Mouse (Mus musculus) myocyte (in vitro differentiated cells): ENCODE results near the gene Agap1.

Experiments
- MAX ChIP-seq: IDR thresholded peaks from one replicate; pipeline ENCODE4 v1.6.1; 2011; ENCODE audit warnings: low read depth, mild to moderate bottlenecking, control low read depth
- MYOD1 ChIP-seq, 3 experiments: IDR thresholded peaks; one replicate each; pipeline ENCODE4 v1.6.1; 2011; ENCODE audit warnings: control low read depth in 2 of 3, low read depth in 2 of 3, mild to moderate bottlenecking in 2 of 3, moderate library complexity in 1 of 3; ENCODE audit not compliant: insufficient read length in 2 of 3, control insufficient read depth in 1 of 3
- MYOG ChIP-seq, 3 experiments: IDR thresholded peaks; one replicate each; pipeline ENCODE4 v1.6.1; 2011; ENCODE audit warnings: control low read depth in 2 of 3, low read depth in 2 of 3, mild to moderate bottlenecking in 2 of 3; ENCODE audit not compliant: insufficient read length in 2 of 3, control insufficient read depth in 1 of 3, insufficient read depth in 1 of 3
- POLR2A ChIP-seq: IDR thresholded peaks from one replicate; pipeline ENCODE4 v1.6.1; 2011; ENCODE audit warnings: low read depth, mild to moderate bottlenecking, control low read depth, moderate library complexity; ENCODE audit not compliant: insufficient read length
- POLR2AphosphoS2 ChIP-seq: IDR thresholded peaks from one replicate; pipeline ENCODE4 v1.6.1; 2011; ENCODE audit warnings: low read depth, control low read depth; ENCODE audit not compliant: insufficient read length
- REST ChIP-seq: IDR thresholded peaks from one replicate; pipeline ENCODE4 v1.6.1; 2011; ENCODE audit warnings: mild to moderate bottlenecking, control low read depth, moderate library complexity; ENCODE audit not compliant: insufficient read depth, insufficient read length
- SRF ChIP-seq: IDR thresholded peaks from one replicate; pipeline ENCODE4 v1.6.1; 2011; ENCODE audit warnings: low read depth; ENCODE audit not compliant: control insufficient read depth, insufficient read length
- TCF12 ChIP-seq: IDR thresholded peaks from one replicate; pipeline ENCODE4 v1.6.1; 2011; ENCODE audit warnings: mild to moderate bottlenecking, control low read depth; ENCODE audit not compliant: poor library complexity, insufficient read depth, severe bottlenecking
- TCF3 ChIP-seq: IDR thresholded peaks from one replicate; pipeline ENCODE4 v1.6.1; 2011; ENCODE audit warnings: low read depth, control low read depth; ENCODE audit not compliant: insufficient read length
- USF1 ChIP-seq: IDR thresholded peaks from one replicate; pipeline ENCODE4 v1.6.1; 2011; ENCODE audit warnings: low read depth, mild to moderate bottlenecking, control low read depth, moderate library complexity

- TF ChIP-seq POLR2A: no peak
- no peak for TF ChIP-seq MYOD1 (IDR thresholded peaks at IDR 0.05; ENCODE audit: control insufficient read depth in 1 of 3, insufficient read length in 2 of 3, low read depth in 2 of 3)
- TF ChIP-seq SRF: no peak
- TF ChIP-seq REST: no peak
- TF ChIP-seq TCF3: no peak
- TF ChIP-seq USF1: no peak
- TF ChIP-seq TCF12: no peak
- no peak for TF ChIP-seq MYOG (IDR thresholded peaks at IDR 0.05; ENCODE audit: control insufficient read depth in 1 of 3, insufficient read depth in 1 of 3, insufficient read length in 2 of 3, low read depth in 2 of 3)
- no peak for TF ChIP-seq POLR2AphosphoS2
- no peak for TF ChIP-seq MAX
These were observed 236.5 kb downstream of the Agap1 start for GRCm38 (mm10) chr1:89691096-89691495.
